Mouse (Mus musculus) forebrain, embryonic 10.5 days (tissue): ENCODE results near the gene Arhgap25. TPM values are rescaled to one million over a fixed set of nuclear protein-coding genes. Genes with fewer than 3 reads are reported as not detected.
A peak's percentile ranks its signal among the peaks of the same experiment; 100 is the strongest.

Source experiments
- DNase-seq: peaks from one replicate; pipeline ENCODE4 v3.0.0-alpha.2; 2017; ENCODE audit warnings: low spot score; ENCODE audit errors: extremely low spot score
- H3K27ac ChIP-seq: fragments of 300-500 bp; sonication (generic); 2 replicates; pipeline ENCODE4 v1.5.1; 2016; ENCODE audit warnings: mild to moderate bottlenecking
- H3K27me3 ChIP-seq: fragments of 300-500 bp; sonication (generic); 2 replicates; pipeline ENCODE4 v1.6.1; 2016; ENCODE audit warnings: mild to moderate bottlenecking; ENCODE audit not compliant: poor library complexity, severe bottlenecking
- H3K36me3 ChIP-seq: fragments of 300-500 bp; sonication (generic); replicated peaks from 2 replicates; pipeline ENCODE4 v1.6.1; 2016; ENCODE audit warnings: mild to moderate bottlenecking, moderate library complexity
- H3K4me1 ChIP-seq: fragments of 300-500 bp; sonication (generic); 2 replicates; pipeline ENCODE4 v1.6.1; 2016
- H3K4me3 ChIP-seq: fragments of 300-500 bp; sonication (generic); 2 replicates; pipeline ENCODE4 v1.5.1; 2016; ENCODE audit warnings: mild to moderate bottlenecking, moderate library complexity
- H3K9me3 ChIP-seq: fragments of 300-500 bp; sonication (generic); 2 replicates; pipeline ENCODE4 v1.6.1; 2016; ENCODE audit warnings: mild to moderate bottlenecking, moderate library complexity
- WGBS: fragments of 180-500 bp; shearing (Covaris S2); methylation state at CpG from one replicate; pipeline ENCODE4 v1.1.7; 2016; 5-methylcytosine and 5-hydroxymethylcytosine counted together
- polyA plus RNA-seq: library from polyadenylated mRNA; unstranded; fragments of >200 nt; fragmentation: Nextera tagmentation; extraction: Ambion mirVana; gene quantifications from 2 replicates; pipeline ENCODE4 v1.2.1, GENCODE M21; 2016

Arhgap25 gene
- polyA plus RNA-seq, 1 experiment from 2014 or later, result 1.9 TPM

DNA sequence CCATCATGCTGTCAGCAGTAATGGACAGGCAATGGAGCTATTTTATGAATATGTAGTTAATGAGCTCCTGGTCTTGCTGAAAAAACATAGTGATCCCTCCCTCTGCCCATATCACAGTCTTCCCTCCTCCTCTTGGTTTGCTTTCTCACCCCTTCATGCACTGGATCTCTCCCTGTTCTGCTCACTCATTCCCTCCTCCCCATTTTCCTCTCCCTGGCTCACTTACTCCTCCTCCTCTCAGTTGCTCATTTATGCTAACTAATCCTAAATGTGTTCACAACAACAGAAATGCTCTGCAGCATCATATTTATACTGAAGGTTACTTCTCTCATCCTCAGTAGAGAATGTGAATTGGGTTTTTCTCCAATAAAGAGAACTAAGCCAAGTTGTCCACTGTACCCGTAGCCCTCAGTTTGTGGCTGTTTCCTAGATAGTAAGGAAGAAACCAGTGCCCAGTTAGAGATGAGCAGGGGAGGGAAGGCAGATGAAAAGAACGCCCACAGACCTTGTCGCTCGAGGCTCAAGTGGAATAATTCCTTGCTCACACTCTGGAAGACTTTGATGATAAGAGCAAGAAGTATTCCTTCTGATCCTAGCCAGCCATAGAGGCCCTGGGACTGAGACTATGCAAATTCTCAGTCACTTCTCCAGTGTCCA, 15.2 kb downstream of the Arhgap25 start:
- H3K27me3 ChIP-seq, result no peaks in the 10 kb centered on the region
- no peaks in the 10 kb centered on the region for H3K4me1 ChIP-seq
- no peak overlapping the region for H3K4me3 ChIP-seq
- DNase-seq, result no peak
- H3K9me3 ChIP-seq, result no peaks in the 10 kb centered on the region
- H3K36me3 ChIP-seq, result no peaks in the 10 kb centered on the region
- 89% methylated on average over 4 of the region's 4 CpGs for WGBS
- no peak overlapping the region for H3K27ac ChIP-seq

- Histone ChIP-seq H3K9me3 (no peaks in the 10 kb centered on the region), H3K27me3 (no peaks in the 10 kb centered on the region), H3K36me3 (no peaks in the 10 kb centered on the region), H3K27ac (no peak overlapping the region), H3K4me1 (no peaks in the 10 kb centered on the region), H3K4me3 (no peak overlapping the region)
- DNase-seq, result no peak
- 79% methylated on average over 4 of the region's 4 CpGs for WGBS
These were observed 18.7 kb downstream of the Arhgap25 start for GRCm38 (mm10) chr6:87514321-87514720.

DNA sequence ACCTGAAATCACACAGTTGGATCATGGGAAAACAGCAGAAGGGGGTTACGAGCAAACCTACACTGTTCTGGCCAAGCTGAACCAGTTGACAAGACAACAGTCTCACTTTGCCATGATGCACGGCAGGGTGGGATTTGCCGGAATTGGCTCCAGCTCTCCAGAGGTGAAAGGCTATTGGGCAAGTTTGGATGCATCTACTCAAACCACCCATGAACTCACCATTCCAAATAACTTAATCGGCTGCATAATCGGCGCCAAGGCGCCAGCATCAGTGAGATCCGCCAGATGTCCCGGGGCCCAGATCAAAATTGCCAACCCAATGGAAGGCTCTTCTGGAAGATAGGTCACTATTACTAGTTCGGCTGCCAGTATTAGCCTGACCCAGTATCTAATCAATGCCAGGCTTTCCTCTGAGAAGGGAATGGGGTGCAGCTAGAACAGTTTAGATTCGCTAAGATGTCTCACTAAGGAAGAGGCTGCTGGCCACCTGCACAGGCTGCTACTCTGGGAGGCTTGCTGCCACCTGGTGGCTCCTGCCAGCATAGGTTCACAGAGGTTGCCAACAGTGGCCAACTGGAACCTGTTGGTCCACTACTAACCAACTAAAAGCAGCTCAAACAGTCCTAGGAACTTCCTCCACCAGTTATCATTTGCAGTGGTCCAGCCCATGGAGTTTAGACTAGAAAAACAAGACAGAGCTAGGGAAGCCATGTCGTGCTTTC, 19.9 kb downstream of the Arhgap25 start:
- no peak overlapping the region for H3K4me3 ChIP-seq
- H3K27ac ChIP-seq, result no peak overlapping the region
- peak; percentile 57 for DNase-seq
- no peaks in the 10 kb centered on the region for H3K27me3 ChIP-seq
- H3K9me3 ChIP-seq, result no peaks in the 10 kb centered on the region
- no peaks in the 10 kb centered on the region for H3K4me1 ChIP-seq
- no peaks in the 10 kb centered on the region for H3K36me3 ChIP-seq
- 76% methylated on average over 12 of the region's 12 CpGs for WGBS

GRCm38 (mm10) chr6:87510999-87511398, 22.1 kb downstream of the Arhgap25 start:
- Histone ChIP-seq H3K9me3 (no peaks in the 10 kb centered on the region), H3K27me3 (no peaks in the 10 kb centered on the region)
- 90% methylated on average over 4 of the region's 4 CpGs for WGBS

GRCm38 (mm10) chr6:87509806-87510205, 23.3 kb downstream of the Arhgap25 start:
- H3K27ac ChIP-seq, result no peak overlapping the region
- H3K9me3 ChIP-seq, result no peaks in the 10 kb centered on the region
- no peak overlapping the region for H3K4me3 ChIP-seq
- no peak for DNase-seq
- no peaks in the 10 kb centered on the region for H3K36me3 ChIP-seq
- 95% methylated on average over 2 of the region's 2 CpGs for WGBS
- peaks cover 5% of the 10 kb centered on the region for H3K4me1 ChIP-seq
- H3K27me3 ChIP-seq, result no peaks in the 10 kb centered on the region

More at GRCm38 (mm10) chr6:87510999-87511398, 22.1 kb downstream of the Arhgap25 start:
- no peak for DNase-seq
- no peak overlapping the region for H3K27ac ChIP-seq
- H3K4me1 ChIP-seq, result no peaks in the 10 kb centered on the region
- H3K4me3 ChIP-seq, result no peak overlapping the region
- H3K36me3 ChIP-seq, result no peaks in the 10 kb centered on the region

- WGBS, result 82% methylated on average over 7 of the region's 7 CpGs
- Histone ChIP-seq H3K27ac (0 out of 2 replicates have a peak overlapping the region, but pooled peaks have one; percentile 48), H3K9me3 (no peaks in the 10 kb centered on the region), H3K4me1 (peaks cover 20% of the 10 kb centered on the region), H3K36me3 (no peaks in the 10 kb centered on the region), H3K27me3 (no peaks in the 10 kb centered on the region), H3K4me3 (no peak overlapping the region)
- DNase-seq, result no peak
These were observed 28.2 kb downstream of the Arhgap25 start for GRCm38 (mm10) chr6:87504875-87505274.

GRCm38 (mm10) chr6:87503976-87504375, 29.1 kb downstream of the Arhgap25 start:
- Histone ChIP-seq H3K27ac (no peak overlapping the region), H3K4me1 (peaks cover 27% of the 10 kb centered on the region), H3K36me3 (no peaks in the 10 kb centered on the region), H3K9me3 (no peaks in the 10 kb centered on the region), H3K27me3 (no peaks in the 10 kb centered on the region), H3K4me3 (no peak overlapping the region)
- no peak for DNase-seq
- WGBS, result 78% methylated on average over 5 of the region's 5 CpGs

- DNase-seq, result no peak
- no peaks in the 10 kb centered on the region for H3K27me3 ChIP-seq
- 94% methylated on average over 1 of the region's 1 CpGs for WGBS
- H3K27ac ChIP-seq, result no peak overlapping the region
- H3K4me1 ChIP-seq, result peaks cover 27% of the 10 kb centered on the region
- no peaks in the 10 kb centered on the region for H3K9me3 ChIP-seq
- no peaks in the 10 kb centered on the region for H3K36me3 ChIP-seq
- H3K4me3 ChIP-seq, result no peak overlapping the region
These were observed 29.5 kb downstream of the Arhgap25 start for GRCm38 (mm10) chr6:87503536-87503935.

- peaks cover 27% of the 10 kb centered on the region for H3K4me1 ChIP-seq
- H3K36me3 ChIP-seq, result no peaks in the 10 kb centered on the region
- no peak overlapping the region for H3K27ac ChIP-seq
- H3K27me3 ChIP-seq, result no peaks in the 10 kb centered on the region
- no peaks in the 10 kb centered on the region for H3K9me3 ChIP-seq
- no peak overlapping the region for H3K4me3 ChIP-seq
- DNase-seq, result no peak
- 82% methylated on average over 10 of the region's 10 CpGs for WGBS
These were observed 30.2 kb downstream of the Arhgap25 start for GRCm38 (mm10) chr6:87502831-87503286.

- H3K9me3 ChIP-seq, result no peaks in the 10 kb centered on the region
- 80% methylated on average over 6 of the region's 6 CpGs for WGBS
- no peaks in the 10 kb centered on the region for H3K36me3 ChIP-seq
- no peaks in the 10 kb centered on the region for H3K27me3 ChIP-seq
- no peak overlapping the region for H3K27ac ChIP-seq
- no peak for DNase-seq
- peaks cover 27% of the 10 kb centered on the region for H3K4me1 ChIP-seq
- H3K4me3 ChIP-seq, result no peak overlapping the region
These were observed 30.6 kb downstream of the Arhgap25 start for GRCm38 (mm10) chr6:87502411-87502810.

DNA sequence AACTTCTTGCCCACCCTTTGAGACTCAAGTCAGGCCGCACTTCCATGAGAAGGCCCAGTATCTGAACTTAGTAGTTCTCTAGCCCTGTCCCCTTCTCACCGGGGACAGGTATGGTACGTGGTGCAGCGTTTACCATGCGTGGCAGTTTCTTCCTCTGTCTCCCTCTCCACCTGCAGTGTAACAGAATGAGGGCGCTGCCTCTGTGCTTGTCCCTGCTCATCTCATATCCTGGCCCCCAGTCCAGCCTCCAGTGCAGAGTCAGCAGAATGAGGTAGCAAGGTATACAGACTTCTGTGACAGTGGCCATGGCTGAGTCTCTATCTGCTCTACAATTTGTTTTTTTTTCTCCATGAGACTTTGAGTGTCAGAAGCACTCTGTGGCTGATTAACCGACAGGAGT, 32.4 kb downstream of the Arhgap25 start:
- Histone ChIP-seq H3K9me3 (no peaks in the 10 kb centered on the region), H3K4me1 (peaks cover 27% of the 10 kb centered on the region), H3K27me3 (no peaks in the 10 kb centered on the region), H3K4me3 (no peak overlapping the region), H3K36me3 (no peaks in the 10 kb centered on the region), H3K27ac (peak overlapping the region; percentile 30; the same call in 1 of the 2 replicates)
- no peak for DNase-seq
- WGBS, result 88% methylated on average over 7 of the region's 7 CpGs

DNA sequence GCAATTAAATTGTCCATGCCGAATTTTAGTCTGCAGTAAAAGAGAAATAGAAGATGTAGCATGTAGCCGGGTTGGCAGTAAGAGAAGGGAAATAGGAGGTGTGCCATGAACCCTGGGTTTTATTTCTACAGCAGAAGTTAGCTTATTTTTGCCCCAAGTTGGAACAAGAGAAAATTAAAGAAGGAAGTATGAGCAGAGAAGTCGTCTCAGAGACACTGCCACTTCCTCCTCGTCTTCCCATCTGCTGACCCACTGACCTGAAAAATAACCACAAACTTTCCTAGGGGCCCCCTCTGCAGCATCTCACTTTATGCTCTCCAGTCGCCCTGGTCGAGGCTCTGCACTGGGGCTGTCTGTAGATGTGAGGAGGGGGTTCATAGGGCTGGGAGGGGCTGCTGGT, 33.3 kb downstream of the Arhgap25 start:
- Histone ChIP-seq H3K9me3 (no peaks in the 10 kb centered on the region), H3K27me3 (no peaks in the 10 kb centered on the region), H3K36me3 (no peaks in the 10 kb centered on the region), H3K4me3 (no peak overlapping the region), H3K27ac (peak overlapping the region; percentile 30; the same call in 1 of the 2 replicates), H3K4me1 (peaks cover 22% of the 10 kb centered on the region)
- DNase-seq, result no peak
- 69% methylated on average over 6 of the region's 6 CpGs for WGBS

DNA sequence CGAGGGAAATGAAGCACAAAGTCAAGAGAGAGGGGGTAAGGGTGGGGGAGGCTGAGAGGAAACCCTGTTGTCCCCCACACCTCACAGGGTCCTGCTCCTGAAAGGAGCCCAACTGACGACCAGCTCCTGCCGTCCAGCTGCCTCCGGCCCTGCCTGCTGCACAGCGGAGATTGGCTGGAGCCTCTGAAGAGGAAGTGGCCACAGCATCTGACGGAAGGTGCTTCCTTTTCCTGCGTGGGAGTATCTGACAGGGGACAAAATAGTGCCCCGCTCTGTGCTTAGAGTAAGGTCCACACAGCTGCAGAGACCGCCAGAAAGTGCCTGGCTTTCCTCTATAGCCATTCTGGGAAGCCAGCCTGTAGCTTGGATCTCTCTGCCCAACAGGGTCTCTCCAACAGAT, 36.9 kb downstream of the Arhgap25 start:
- no peak for DNase-seq
- H3K4me3 ChIP-seq, result peak overlapping the region; percentile 8; the same call in 1 of the 2 replicates
- H3K27me3 ChIP-seq, result no peaks in the 10 kb centered on the region
- WGBS, result 81% methylated on average over 9 of the region's 9 CpGs
- H3K36me3 ChIP-seq, result no peaks in the 10 kb centered on the region
- H3K4me1 ChIP-seq, result peaks cover 20% of the 10 kb centered on the region
- H3K27ac ChIP-seq, result 0 out of 2 replicates have a peak overlapping the region, but pooled peaks have one; percentile 25
- no peaks in the 10 kb centered on the region for H3K9me3 ChIP-seq
